Mouse (Mus musculus): Measurements from ENCODE around the gene Dnah2.

GRCm38 (mm10) chr11:69510796-69511496, 38.0 kb downstream of the Dnah2 start:
- TF ChIP-seq CTCF (IDR thresholded peaks at IDR 0.05; ENCODE audit: extremely low read depth, insufficient read length, insufficient replicate concordance, low read depth, low read length): no peak
- no peak for TF ChIP-seq POLR2A (IDR thresholded peaks at IDR 0.05; ENCODE audit: low read depth, low read length)
